Mouse (Mus musculus) CH12.LX (cell line): ENCODE results near the gene Slc30a1.

Experiments
- CTCF ChIP-seq, 2 experiments: IDR thresholded peaks in 1 of 2; conservative IDR thresholded peaks in 1 of 2; 2 replicates each; pipeline ENCODE4 v1.5.1; 2011 to 2012; ENCODE audit warnings: low read depth in 2 of 2, low read length in 2 of 2, improper control_type of control experiment in 1 of 2, inconsistent platforms in 1 of 2, mild to moderate bottlenecking in 1 of 2, moderate library complexity in 1 of 2
- E2F4 ChIP-seq: IDR thresholded peaks from 2 replicates; pipeline ENCODE4 v1.6.1; 2011; ENCODE audit warnings: low read depth, low read length, improper control_type of control experiment; ENCODE audit not compliant: insufficient replicate concordance
- EP300 ChIP-seq: IDR thresholded peaks from 2 replicates; pipeline ENCODE4 v1.6.1; 2011; ENCODE audit warnings: low read length, improper control_type of control experiment
- KAT2A ChIP-seq: IDR thresholded peaks from 2 replicates; pipeline ENCODE4 v1.6.1; 2012; ENCODE audit warnings: low read length, improper control_type of control experiment, inconsistent platforms; ENCODE audit not compliant: insufficient replicate concordance
- POLR2A ChIP-seq: IDR thresholded peaks from 2 replicates; pipeline ENCODE4 v1.6.1; 2011; ENCODE audit warnings: low read depth, mild to moderate bottlenecking, improper control_type of control experiment, low read length
- POLR2AphosphoS2 ChIP-seq: IDR thresholded peaks from 2 replicates; pipeline ENCODE4 v1.6.1; 2011; ENCODE audit warnings: low read depth, low read length, improper control_type of control experiment
- USF1 ChIP-seq: IDR thresholded peaks from 2 replicates; pipeline ENCODE4 v1.6.1; 2014; ENCODE audit warnings: low read depth, mild to moderate bottlenecking, inconsistent platforms, low read length, improper control_type of control experiment
- USF2 ChIP-seq: conservative IDR thresholded peaks from 2 replicates; pipeline ENCODE4 v1.6.1; 2011; ENCODE audit warnings: low read depth, low read length, improper control_type of control experiment

GRCm38 (mm10) chr1:191960946-191961345 lies 54.4 kb downstream of the Slc30a1 start:
- TF ChIP-seq KAT2A: no peak
- no peak for TF ChIP-seq USF2
- TF ChIP-seq CTCF (conservative IDR thresholded peaks at IDR 0.05 in 1 of 2, IDR thresholded peaks at IDR 0.05 in 1 of 2; ENCODE audit: low read depth in 2 of 2, low read length in 2 of 2): no peak
- TF ChIP-seq POLR2A: no peak
- no peak for TF ChIP-seq POLR2AphosphoS2
- no peak; the same call in none of the 2 replicates for TF ChIP-seq EP300
- TF ChIP-seq USF1: no peak
- no peak for TF ChIP-seq E2F4
